Mouse (Mus musculus) liver, adult 2 months (tissue): ENCODE data around the gene Hacd4.

Source experiments
- CTCF ChIP-seq: fragments of 200-500 bp; IDR thresholded peaks from 2 replicates; pipeline ENCODE4 v1.5.1; 2011; ENCODE audit warnings: low read depth, low read length, control low read depth
- POLR2A ChIP-seq: fragments of 200-500 bp; IDR thresholded peaks from 2 replicates; pipeline ENCODE4 v1.6.1; 2011; ENCODE audit warnings: low read length, control low read depth; ENCODE audit not compliant: insufficient read depth; ENCODE audit errors: extremely low read depth

GRCm38 (mm10) chr4:88476511-88477210 lies 37.9 kb upstream of the Hacd4 start:
- TF ChIP-seq CTCF (no peak), POLR2A (no peak)
